Mouse (Mus musculus): ENCODE measurements around the gene Ranbp6.

The Ranbp6 gene

GRCm38 (mm10) chr19:29812581-29813460, at the start of gene Ranbp6:
TSS of gene Ranbp6 (minus strand) at chr19:29812974.
- peak; percentile 94 to 95 for DNase-seq (ENCODE audit: low spot score in 2 of 2)

GRCm38 (mm10) chr19:29860816-29861215, 48.0 kb upstream of the Ranbp6 start:
- DNase-seq (ENCODE audit: low spot score in 2 of 2): no peak

GRCm38 (mm10) chr19:29857267-29857666, 44.5 kb upstream of the Ranbp6 start:
- DNase-seq (ENCODE audit: low spot score in 2 of 2): no peak

GRCm38 (mm10) chr19:29853711-29854110, 40.9 kb upstream of the Ranbp6 start:
- no peak for DNase-seq (ENCODE audit: low spot score in 2 of 2)

GRCm38 (mm10) chr19:29851036-29851690, 38.4 kb upstream of the Ranbp6 start:
- DNase-seq (ENCODE audit: low spot score in 2 of 2): no peak

- DNase-seq (ENCODE audit: low spot score in 2 of 2): no peak
Measured at GRCm38 (mm10) chr19:29849924-29850551, 37.3 kb upstream of the Ranbp6 start.

- DNase-seq (ENCODE audit: low spot score in 2 of 2): peak; percentile 50 to 51
Measured at GRCm38 (mm10) chr19:29844036-29844661, 31.4 kb upstream of the Ranbp6 start.

- DNase-seq (ENCODE audit: low spot score in 2 of 2): peak in 1 of 2 experiments; percentile 20
Measured at GRCm38 (mm10) chr19:29843641-29844035, 30.9 kb upstream of the Ranbp6 start.

GRCm38 (mm10) chr19:29842973-29843372, 30.2 kb upstream of the Ranbp6 start:
- DNase-seq (ENCODE audit: low spot score in 2 of 2): no peak

GRCm38 (mm10) chr19:29840642-29841041, 27.9 kb upstream of the Ranbp6 start:
- DNase-seq (ENCODE audit: low spot score in 2 of 2): peak in 1 of 2 experiments; percentile 22

GRCm38 (mm10) chr19:29838636-29839135, 25.9 kb upstream of the Ranbp6 start:
- no peak for DNase-seq (ENCODE audit: low spot score in 2 of 2)

- no peak for DNase-seq (ENCODE audit: low spot score in 2 of 2)
Measured at GRCm38 (mm10) chr19:29838171-29838570, 25.4 kb upstream of the Ranbp6 start.

- DNase-seq (ENCODE audit: low spot score in 2 of 2): no peak
Measured at GRCm38 (mm10) chr19:29835364-29836034, 22.7 kb upstream of the Ranbp6 start.

- no peak for DNase-seq (ENCODE audit: low spot score in 2 of 2)
Measured at GRCm38 (mm10) chr19:29830911-29831310, 18.1 kb upstream of the Ranbp6 start.

GRCm38 (mm10) chr19:29828558-29828957, 15.8 kb upstream of the Ranbp6 start:
- no peak for DNase-seq (ENCODE audit: low spot score in 2 of 2)

GRCm38 (mm10) chr19:29826686-29827085, 13.9 kb upstream of the Ranbp6 start:
- DNase-seq (ENCODE audit: low spot score in 2 of 2): peak; percentile 55 to 64

- no peak for DNase-seq (ENCODE audit: low spot score in 2 of 2)
Measured at GRCm38 (mm10) chr19:29825003-29825402, 12.2 kb upstream of the Ranbp6 start.

- DNase-seq (ENCODE audit: low spot score in 2 of 2): peak; percentile 27 to 46
Measured at GRCm38 (mm10) chr19:29824034-29824700, 11.4 kb upstream of the Ranbp6 start.

- DNase-seq (ENCODE audit: low spot score in 2 of 2): no peak
Measured at GRCm38 (mm10) chr19:29823456-29824010, 10.8 kb upstream of the Ranbp6 start.

GRCm38 (mm10) chr19:29820966-29821365, 8.2 kb upstream of the Ranbp6 start:
- DNase-seq (ENCODE audit: low spot score in 2 of 2): no peak
